Mouse (Mus musculus) hindbrain, embryonic 13.5 days (tissue): Measurements from ENCODE around the gene Cd8a. TPM values are rescaled to one million over a fixed set of nuclear protein-coding genes. Genes with fewer than 3 reads are reported as not detected.
"Not testable (repeated sequence)": the region's sequence is repeated elsewhere in the genome, so short reads cannot be mapped to it uniquely, and the experiment has no call there.

Source experiments
- ATAC-seq: fragments of 200-750 bp; cut with Nextera tagmentation; 2 replicates; pipeline ENCODE4 v1.8.0; 2017; ENCODE audit warnings: moderate TSS enrichment; ENCODE audit not compliant: low FRiP score
- H3K27ac ChIP-seq: fragments of 300-500 bp; sonication (generic); 2 replicates; pipeline ENCODE4 v1.5.1; 2015; ENCODE audit warnings: inconsistent platforms, mild to moderate bottlenecking, moderate library complexity
- H3K27me3 ChIP-seq: fragments of 300-500 bp; sonication (generic); 2 replicates; pipeline ENCODE4 v1.6.1; 2015; ENCODE audit warnings: mild to moderate bottlenecking, inconsistent platforms
- H3K36me3 ChIP-seq: fragments of 300-500 bp; sonication (generic); 2 replicates; pipeline ENCODE4 v1.6.1; 2015; ENCODE audit warnings: mild to moderate bottlenecking, inconsistent platforms
- H3K4me1 ChIP-seq: fragments of 300-500 bp; sonication (generic); replicated peaks from 2 replicates; pipeline ENCODE4 v1.6.1; 2015; ENCODE audit warnings: inconsistent platforms
- H3K4me2 ChIP-seq: fragments of 300-500 bp; sonication (generic); 2 replicates; pipeline ENCODE4 v1.6.1; 2015; ENCODE audit warnings: inconsistent platforms, mild to moderate bottlenecking, moderate library complexity
- H3K4me3 ChIP-seq: fragments of 300-500 bp; sonication (generic); 2 replicates; pipeline ENCODE4 v1.5.1; 2015; ENCODE audit warnings: mild to moderate bottlenecking, inconsistent platforms
- H3K9ac ChIP-seq: fragments of 300-500 bp; sonication (generic); 2 replicates; pipeline ENCODE4 v1.6.1; 2015; ENCODE audit warnings: mild to moderate bottlenecking, inconsistent platforms
- H3K9me3 ChIP-seq: fragments of 300-500 bp; sonication (generic); 2 replicates; pipeline ENCODE4 v1.6.1; 2016; ENCODE audit warnings: inconsistent platforms
- WGBS: fragments of 180-500 bp; shearing (Covaris S2); methylation state at CpG from one replicate; pipeline ENCODE4 v1.1.7; 2015; 5-methylcytosine and 5-hydroxymethylcytosine counted together
- polyA plus RNA-seq: library from polyadenylated mRNA; unstranded; fragments of >200 nt; fragmentation: Nextera tagmentation; extraction: Ambion mirVana; gene quantifications from 2 replicates; pipeline ENCODE4 v1.2.1, GENCODE M21; 2015

The Cd8a gene
- polyA plus RNA-seq, result not detected in 2 replicates

DNA sequence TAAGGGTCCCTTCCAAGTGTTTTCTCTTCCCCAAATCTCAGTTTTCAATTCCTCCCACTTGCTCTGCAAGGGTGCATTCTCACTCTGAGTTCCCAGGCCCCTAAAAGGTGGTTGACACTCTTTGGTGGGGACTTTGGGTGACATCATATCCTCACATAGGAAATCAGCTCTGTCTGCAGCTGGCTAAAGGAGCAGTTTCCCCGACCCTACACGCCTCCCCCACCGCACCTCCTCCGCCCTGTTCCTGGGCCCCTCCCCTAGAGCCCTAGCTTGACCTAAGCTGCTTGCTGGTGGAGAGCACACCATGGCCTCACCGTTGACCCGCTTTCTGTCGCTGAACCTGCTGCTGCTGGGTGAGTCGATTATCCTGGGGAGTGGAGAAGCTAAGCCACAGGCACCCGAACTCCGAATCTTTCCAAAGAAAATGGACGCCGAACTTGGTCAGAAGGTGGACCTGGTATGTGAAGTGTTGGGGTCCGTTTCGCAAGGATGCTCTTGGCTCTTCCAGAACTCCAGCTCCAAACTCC is at the start of gene Cd8a:
TSS of gene Cd8a (plus strand) at position 179 of the 527 bp plus-strand sequence.
- H3K4me2 ChIP-seq, result no peak within 1 kb of the TSS
- 84% methylated on average over 14 of the region's 14 CpGs for WGBS

DNA sequence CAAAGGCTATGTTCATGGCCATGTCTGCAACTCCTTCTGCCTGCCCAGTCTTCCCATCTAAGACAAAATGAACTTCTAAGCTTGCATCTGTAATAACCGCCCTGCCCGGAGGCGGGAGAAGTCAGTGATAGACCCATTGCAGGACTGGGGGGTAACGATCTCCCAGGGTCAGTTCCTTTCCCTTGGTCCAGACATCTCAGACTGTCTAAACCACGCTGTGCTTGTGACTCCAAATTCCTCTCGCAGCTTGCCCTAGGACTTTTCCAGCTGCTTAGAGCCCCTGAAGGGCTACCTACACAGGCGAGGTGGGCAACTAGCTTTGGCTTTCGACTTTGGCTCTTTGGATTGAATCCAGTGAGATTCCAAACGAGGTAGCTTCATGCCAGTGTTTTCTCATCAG is 48.4 kb upstream of the Cd8a start:
- Histone ChIP-seq H3K4me1 (no peaks in the 10 kb centered on the region), H3K27ac (no peak overlapping the region), H3K4me2 (no peak overlapping the region), H3K4me3 (no peak overlapping the region), H3K27me3 (no peaks in the 10 kb centered on the region), H3K36me3 (no peaks in the 10 kb centered on the region), H3K9me3 (no peaks in the 10 kb centered on the region), H3K9ac (no peak overlapping the region)
- 94% methylated on average over 9 of the region's 9 CpGs for WGBS
- no peak for ATAC-seq

More for the DNA sequence above, at the start of gene Cd8a:
- Histone ChIP-seq H3K27me3 (no peaks in the 10 kb centered on the region), H3K9me3 (no peaks in the 10 kb centered on the region), H3K36me3 (no peaks in the 10 kb centered on the region), H3K27ac (no peak within 1 kb of the TSS), H3K4me1 (no peaks in the 10 kb centered on the region), H3K4me3 (no peak within 1 kb of the TSS), H3K9ac (no peak within 1 kb of the TSS)
- ATAC-seq, result no peak

DNA sequence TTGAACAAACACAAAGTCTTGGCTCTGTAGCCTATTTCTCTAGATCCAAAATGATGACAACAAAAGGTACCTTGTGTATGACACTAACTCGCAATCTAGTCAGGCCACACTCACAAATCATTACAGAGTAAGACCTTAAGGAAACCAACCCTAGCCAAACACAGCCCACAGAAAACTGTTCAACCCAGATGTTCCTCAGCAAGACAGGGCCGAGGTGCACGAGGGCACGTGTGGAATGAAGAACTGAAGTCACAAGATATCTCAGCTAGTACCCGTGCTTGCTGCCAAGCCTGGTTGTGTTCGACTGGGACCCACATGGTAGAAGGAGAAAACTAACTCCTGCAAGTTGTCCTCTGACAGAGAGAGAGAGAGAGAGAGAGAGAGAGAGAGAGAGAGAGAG is 43.3 kb upstream of the Cd8a start:
- no peak for ATAC-seq
- H3K4me3 ChIP-seq, result no peak overlapping the region
- no peak overlapping the region for H3K4me2 ChIP-seq
- H3K9me3 ChIP-seq, result no peaks in the 10 kb centered on the region
- WGBS, result 90% methylated on average over 6 of the region's 6 CpGs
- no peak overlapping the region for H3K27ac ChIP-seq
- no peak overlapping the region for H3K9ac ChIP-seq
- H3K36me3 ChIP-seq, result no peaks in the 10 kb centered on the region
- H3K27me3 ChIP-seq, result no peaks in the 10 kb centered on the region
- no peaks in the 10 kb centered on the region for H3K4me1 ChIP-seq

DNA sequence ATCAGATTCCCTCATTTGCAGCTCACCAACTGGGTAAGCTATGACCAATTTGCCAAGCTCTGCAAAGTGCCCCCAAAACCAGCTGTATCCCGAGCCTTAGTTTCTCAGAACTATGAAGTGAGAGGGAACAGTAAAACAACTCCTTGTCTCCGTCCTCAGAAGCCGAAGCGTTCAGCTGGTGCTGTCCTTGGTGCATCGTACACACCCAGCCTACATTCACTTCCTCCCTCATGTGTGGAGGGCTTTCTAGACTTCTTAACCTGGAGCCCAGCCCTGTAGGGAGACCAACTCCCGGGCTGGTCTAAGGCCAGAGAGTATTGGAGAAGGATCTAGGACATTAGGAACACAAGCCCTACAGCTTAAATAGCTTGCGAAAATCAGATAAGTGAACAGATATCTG is 42.7 kb upstream of the Cd8a start:
- H3K4me1 ChIP-seq, result no peaks in the 10 kb centered on the region
- no peak overlapping the region for H3K9ac ChIP-seq
- WGBS, result 90% methylated on average over 7 of the region's 7 CpGs
- no peak overlapping the region for H3K4me3 ChIP-seq
- H3K27me3 ChIP-seq, result no peaks in the 10 kb centered on the region
- ATAC-seq, result no peak
- H3K36me3 ChIP-seq, result no peaks in the 10 kb centered on the region
- H3K9me3 ChIP-seq, result no peaks in the 10 kb centered on the region
- no peak overlapping the region for H3K27ac ChIP-seq
- no peak overlapping the region for H3K4me2 ChIP-seq

DNA sequence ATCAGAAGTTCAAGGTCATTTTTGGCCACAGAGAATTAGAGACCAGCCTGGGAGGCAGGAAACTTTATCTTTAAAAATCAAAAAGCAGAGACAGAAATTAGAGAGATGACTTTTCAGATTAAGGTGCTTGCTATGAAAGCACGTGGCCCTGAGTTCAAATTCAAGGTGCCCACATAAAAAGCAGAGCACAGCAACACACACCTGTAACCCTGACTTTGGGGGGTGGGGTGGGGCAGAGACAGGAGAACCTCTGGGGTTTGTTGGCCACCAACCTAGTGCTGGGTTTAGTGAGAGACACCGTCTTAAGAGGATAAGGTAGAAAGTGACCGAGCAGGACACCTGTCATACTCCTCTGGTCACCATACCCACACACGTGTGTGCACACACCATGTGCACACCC is 41.7 kb upstream of the Cd8a start:
- not testable (repeated sequence) for H3K9ac ChIP-seq, H3K4me3 ChIP-seq, H3K4me2 ChIP-seq, H3K4me1 ChIP-seq, H3K27ac ChIP-seq, H3K27me3 ChIP-seq, ATAC-seq, H3K36me3 ChIP-seq, H3K9me3 ChIP-seq
- 88% methylated on average over 2 of the region's 4 CpGs for WGBS

DNA sequence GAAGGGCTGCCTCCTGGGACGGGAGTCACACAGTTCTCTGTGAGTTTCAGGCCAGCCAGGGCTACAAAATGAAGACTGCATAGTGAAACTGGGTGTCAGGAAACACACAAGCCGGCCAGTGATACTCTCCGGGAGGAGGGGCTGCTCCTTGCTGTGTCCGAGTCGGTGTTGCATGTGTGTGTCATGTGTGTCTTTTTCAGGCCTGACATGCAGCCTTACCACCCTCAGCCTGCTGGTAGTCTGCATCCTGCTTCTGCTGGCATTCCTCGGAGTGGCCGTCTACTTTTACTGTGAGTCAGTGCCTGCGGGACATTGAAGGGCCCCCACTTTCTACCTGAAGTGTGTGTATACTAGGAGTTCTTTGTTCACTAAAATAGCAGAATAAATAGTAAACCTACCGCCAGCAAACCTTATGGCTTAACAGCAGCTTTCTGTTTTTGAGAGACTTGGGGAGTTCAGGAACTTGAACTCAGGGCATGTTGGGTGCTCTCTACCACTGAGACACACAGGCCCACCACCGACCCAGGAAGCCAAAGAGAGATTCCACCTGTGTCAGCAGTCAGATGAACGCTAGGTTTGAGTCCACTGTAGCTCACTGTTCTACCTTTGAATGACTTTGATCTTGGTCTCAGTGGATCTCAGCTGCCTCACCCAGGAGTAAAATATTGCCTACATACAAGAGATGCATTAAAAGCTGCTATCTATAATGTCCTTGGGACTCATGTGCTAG is 40.8 kb upstream of the Cd8a start:
- ATAC-seq, result no peak
- H3K4me3 ChIP-seq, result no peak overlapping the region
- WGBS, result 87% methylated on average over 11 of the region's 11 CpGs

DNA sequence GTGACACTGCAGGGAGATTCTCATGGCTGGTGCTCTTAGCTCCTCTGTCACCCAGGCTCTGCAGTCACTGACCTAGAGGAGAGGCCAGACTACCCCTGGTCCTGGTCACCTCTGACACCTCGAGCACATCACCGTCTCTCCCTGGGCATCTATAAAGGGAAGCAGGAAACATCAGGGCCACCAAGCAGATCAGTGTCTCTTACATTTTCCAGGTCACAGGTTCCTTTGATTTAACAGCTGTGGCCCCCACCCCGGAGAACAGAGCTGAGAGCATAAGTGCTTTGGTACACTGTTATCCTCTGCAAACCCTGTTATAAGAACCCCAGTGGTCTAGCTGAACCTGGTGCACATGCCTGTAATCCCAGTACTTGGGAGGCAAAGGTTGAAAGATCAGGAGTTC is 40.2 kb upstream of the Cd8a start:
- no peaks in the 10 kb centered on the region for H3K4me1 ChIP-seq
- H3K4me3 ChIP-seq, result no peak overlapping the region
- WGBS, result 62% methylated on average over 3 of the region's 3 CpGs
- H3K9me3 ChIP-seq, result no peaks in the 10 kb centered on the region
- H3K27ac ChIP-seq, result no peak overlapping the region
- ATAC-seq, result no peak
- no peaks in the 10 kb centered on the region for H3K27me3 ChIP-seq
- no peak overlapping the region for H3K9ac ChIP-seq
- H3K36me3 ChIP-seq, result no peaks in the 10 kb centered on the region
- no peak overlapping the region for H3K4me2 ChIP-seq

More for the DNA sequence above, 40.8 kb upstream of the Cd8a start:
- no peaks in the 10 kb centered on the region for H3K27me3 ChIP-seq
- H3K27ac ChIP-seq, result no peak overlapping the region
- H3K9me3 ChIP-seq, result no peaks in the 10 kb centered on the region
- H3K4me2 ChIP-seq, result no peak overlapping the region
- H3K36me3 ChIP-seq, result no peaks in the 10 kb centered on the region
- H3K9ac ChIP-seq, result no peak overlapping the region
- no peaks in the 10 kb centered on the region for H3K4me1 ChIP-seq

DNA sequence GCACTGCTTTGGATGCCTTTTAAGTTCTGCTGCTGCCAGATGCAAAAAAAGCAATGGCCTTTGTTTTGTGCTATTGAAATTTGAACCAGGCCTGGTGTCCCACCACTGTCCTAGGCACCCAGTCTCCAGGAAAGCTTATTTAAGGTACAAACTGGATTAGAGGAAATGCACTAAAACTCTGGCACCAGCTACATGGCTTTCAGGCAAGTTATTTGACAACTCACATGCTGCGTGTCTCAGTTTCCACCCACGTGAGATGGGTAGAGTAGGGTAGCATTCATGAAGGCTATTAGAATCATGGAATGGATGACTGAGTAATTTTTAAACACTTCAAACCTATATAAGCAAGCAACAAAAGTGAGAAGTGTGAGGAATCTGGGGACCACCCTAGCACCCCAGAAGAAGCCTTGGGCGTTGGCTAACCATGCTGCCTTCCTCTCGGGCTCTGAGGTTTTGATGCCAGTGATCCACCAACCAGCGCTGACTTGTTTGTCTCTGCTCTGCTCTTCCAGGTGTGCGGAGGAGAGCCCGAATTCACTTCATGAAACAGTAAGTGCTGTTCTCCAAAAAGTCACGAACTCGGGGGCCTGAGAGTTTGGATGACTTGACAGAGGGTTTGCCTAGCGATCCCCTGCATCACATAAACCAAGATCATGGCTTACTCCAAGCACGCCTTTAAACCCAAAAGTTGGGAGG is 39.5 kb upstream of the Cd8a start:
- Histone ChIP-seq H3K27me3 (no peaks in the 10 kb centered on the region), H3K4me2 (no peak overlapping the region), H3K9me3 (no peaks in the 10 kb centered on the region), H3K27ac (no peak overlapping the region), H3K4me3 (no peak overlapping the region), H3K36me3 (no peaks in the 10 kb centered on the region), H3K4me1 (no peaks in the 10 kb centered on the region), H3K9ac (no peak overlapping the region)
- WGBS, result 95% methylated on average over 11 of the region's 11 CpGs
- ATAC-seq, result no peak

DNA sequence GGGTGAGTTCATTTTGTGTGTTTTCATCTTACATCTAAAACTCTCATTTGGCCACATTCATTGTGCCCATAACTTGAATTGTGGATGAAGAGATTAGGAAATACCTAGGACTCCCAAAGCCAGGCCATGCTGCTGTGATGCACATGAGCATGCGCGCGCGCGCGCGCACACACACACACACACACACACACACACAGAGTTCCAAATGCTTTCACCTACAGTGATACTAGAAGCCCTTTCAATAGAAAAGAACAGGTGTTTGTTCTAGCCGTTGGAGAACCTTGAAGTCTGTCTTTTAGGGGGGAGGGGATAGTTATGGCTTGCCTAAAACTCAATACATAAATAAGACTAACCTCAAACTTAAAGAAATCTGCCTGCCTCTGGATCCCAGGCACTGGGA is 35.6 kb upstream of the Cd8a start:
- no peaks in the 10 kb centered on the region for H3K27me3 ChIP-seq
- H3K4me3 ChIP-seq, result no peak overlapping the region
- H3K9ac ChIP-seq, result no peak overlapping the region
- H3K9me3 ChIP-seq, result no peaks in the 10 kb centered on the region
- no peak overlapping the region for H3K4me2 ChIP-seq
- no peaks in the 10 kb centered on the region for H3K36me3 ChIP-seq
- no peak overlapping the region for H3K27ac ChIP-seq
- no peaks in the 10 kb centered on the region for H3K4me1 ChIP-seq
- ATAC-seq, result no peak
- WGBS, result 97% methylated on average over 8 of the region's 8 CpGs

DNA sequence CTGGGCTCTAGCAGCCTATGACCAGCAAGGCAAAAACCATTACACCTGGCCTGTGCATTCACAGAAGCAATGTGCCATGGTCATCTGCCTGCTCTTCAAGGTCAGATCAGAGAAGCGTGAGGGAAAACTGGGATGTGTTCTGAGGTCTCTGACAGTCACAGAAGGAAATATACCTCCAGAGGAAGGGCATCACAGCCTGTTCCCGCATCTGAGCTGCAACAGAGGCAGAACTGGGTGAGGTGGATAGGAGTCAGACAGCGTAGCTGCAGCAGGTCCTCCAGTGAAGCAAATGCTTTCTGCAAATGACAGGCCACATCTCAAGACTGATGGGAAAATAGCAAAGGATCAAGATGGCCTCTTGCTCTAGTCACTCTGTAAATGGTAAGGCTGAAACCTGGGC is 34.3 kb upstream of the Cd8a start:
- Histone ChIP-seq H3K4me1 (no peaks in the 10 kb centered on the region), H3K9ac (no peak overlapping the region), H3K36me3 (no peaks in the 10 kb centered on the region), H3K27me3 (no peaks in the 10 kb centered on the region), H3K4me2 (no peak overlapping the region), H3K27ac (no peak overlapping the region), H3K4me3 (no peak overlapping the region), H3K9me3 (no peaks in the 10 kb centered on the region)
- ATAC-seq, result no peak
- 92% methylated on average over 3 of the region's 3 CpGs for WGBS

DNA sequence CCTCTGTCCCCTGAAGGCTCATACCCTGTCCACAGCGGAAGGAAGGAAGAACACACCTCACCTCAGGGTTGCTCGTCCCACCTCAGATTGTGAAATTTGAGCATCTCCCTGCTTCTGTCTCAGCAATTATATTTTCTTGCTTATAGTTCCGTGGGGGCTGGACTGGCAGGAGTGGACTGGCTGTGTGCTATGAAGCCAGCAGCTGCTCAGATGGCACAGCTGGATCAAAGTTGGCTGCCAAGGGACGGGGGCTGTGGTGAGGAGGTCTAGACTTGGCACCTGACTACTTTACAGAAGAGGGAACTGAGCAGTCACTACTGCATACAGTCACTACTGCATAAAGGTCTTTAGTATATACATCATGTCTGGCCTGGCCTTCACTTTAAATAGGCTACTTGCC is 33.9 kb upstream of the Cd8a start:
- no peaks in the 10 kb centered on the region for H3K36me3 ChIP-seq
- H3K9ac ChIP-seq, result no peak overlapping the region
- no peaks in the 10 kb centered on the region for H3K9me3 ChIP-seq
- no peak for ATAC-seq
- no peaks in the 10 kb centered on the region for H3K27me3 ChIP-seq
- no peak overlapping the region for H3K27ac ChIP-seq
- H3K4me1 ChIP-seq, result no peaks in the 10 kb centered on the region
- no peak overlapping the region for H3K4me2 ChIP-seq
- no peak overlapping the region for H3K4me3 ChIP-seq
- WGBS, result 89% methylated on average over 4 of the region's 4 CpGs

DNA sequence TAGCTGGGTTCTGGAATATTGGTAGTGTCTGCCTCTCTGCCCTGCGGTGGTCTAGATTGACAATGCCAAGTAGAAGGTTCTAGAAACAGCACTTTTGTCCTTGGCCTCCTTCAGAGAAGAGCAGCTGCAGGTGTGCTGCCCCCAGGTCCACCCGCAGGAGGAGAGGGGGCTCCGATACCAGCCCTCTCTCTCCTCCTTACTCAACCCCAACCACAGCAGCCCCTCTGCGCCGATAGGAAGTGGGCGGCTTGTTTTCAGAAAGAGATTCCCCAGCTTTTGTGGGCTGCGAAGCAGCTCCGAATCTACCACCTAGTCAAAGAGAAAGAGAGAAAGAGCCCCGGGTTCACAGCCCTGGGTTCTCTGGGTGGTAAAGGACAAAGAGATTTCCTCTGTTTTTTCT is 32.0 kb upstream of the Cd8a start:
- 91% methylated on average over 9 of the region's 9 CpGs for WGBS
- no peak overlapping the region for H3K4me2 ChIP-seq
- H3K4me3 ChIP-seq, result no peak overlapping the region
- H3K36me3 ChIP-seq, result no peaks in the 10 kb centered on the region
- no peaks in the 10 kb centered on the region for H3K27me3 ChIP-seq
- no peaks in the 10 kb centered on the region for H3K4me1 ChIP-seq
- no peak overlapping the region for H3K27ac ChIP-seq
- no peaks in the 10 kb centered on the region for H3K9me3 ChIP-seq
- no peak overlapping the region for H3K9ac ChIP-seq
- no peak for ATAC-seq

DNA sequence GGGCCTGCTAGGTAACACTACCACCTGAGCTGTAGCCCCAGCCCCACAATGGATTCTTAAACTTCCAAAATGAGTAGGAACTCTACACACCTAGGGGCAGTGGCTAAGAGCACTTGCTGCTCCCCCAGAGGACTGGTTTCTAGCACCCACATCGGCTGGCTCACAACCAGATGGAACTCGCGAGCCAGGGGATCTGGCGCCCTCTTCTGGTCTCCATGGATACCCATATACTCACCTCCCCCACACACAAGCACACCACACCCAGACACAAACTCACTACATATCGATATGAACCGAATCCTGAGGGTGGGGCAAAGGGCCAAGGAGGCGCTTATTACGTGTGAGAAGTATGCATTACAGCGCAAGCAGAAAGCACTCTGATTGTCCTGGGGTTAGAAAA is 25.2 kb upstream of the Cd8a start:
- H3K4me1 ChIP-seq, result no peaks in the 10 kb centered on the region
- no peaks in the 10 kb centered on the region for H3K9me3 ChIP-seq
- no peaks in the 10 kb centered on the region for H3K36me3 ChIP-seq
- no peak overlapping the region for H3K4me3 ChIP-seq
- no peak overlapping the region for H3K4me2 ChIP-seq
- WGBS, result 97% methylated on average over 9 of the region's 9 CpGs
- H3K27me3 ChIP-seq, result no peaks in the 10 kb centered on the region
- no peak overlapping the region for H3K9ac ChIP-seq
- no peak for ATAC-seq
- H3K27ac ChIP-seq, result no peak overlapping the region
